Mouse (Mus musculus) neural tube, embryonic 12.5 days (tissue): ENCODE measurements around the gene Olfr310. TPM values are rescaled to one million over a fixed set of nuclear protein-coding genes. Genes with fewer than 3 reads are reported as not detected.

Experiments
- ATAC-seq: fragments of 200-750 bp; cut with Nextera tagmentation; 2 replicates; pipeline ENCODE4 v1.8.0; 2017; ENCODE audit warnings: low read depth, mild to moderate bottlenecking, moderate TSS enrichment, moderate library complexity; ENCODE audit not compliant: low FRiP score
- H3K27ac ChIP-seq: fragments of 300-500 bp; sonication (generic); 2 replicates; pipeline ENCODE4 v1.5.1; 2016
- H3K27me3 ChIP-seq: fragments of 300-500 bp; sonication (generic); replicated peaks from 2 replicates; pipeline ENCODE4 v1.6.1; 2016; ENCODE audit warnings: mild to moderate bottlenecking
- H3K36me3 ChIP-seq: fragments of 300-500 bp; sonication (generic); 2 replicates; pipeline ENCODE4 v1.6.1; 2016; ENCODE audit warnings: mild to moderate bottlenecking
- H3K4me1 ChIP-seq: fragments of 300-500 bp; sonication (generic); 2 replicates; pipeline ENCODE4 v1.6.1; 2016
- H3K4me2 ChIP-seq: fragments of 300-500 bp; sonication (generic); replicated peaks from 2 replicates; pipeline ENCODE4 v1.6.1; 2016; ENCODE audit warnings: mild to moderate bottlenecking
- H3K4me3 ChIP-seq: fragments of 300-500 bp; sonication (generic); 2 replicates; pipeline ENCODE4 v1.5.1; 2016
- H3K9ac ChIP-seq: fragments of 300-500 bp; sonication (generic); 2 replicates; pipeline ENCODE4 v1.6.1; 2016; ENCODE audit warnings: mild to moderate bottlenecking
- H3K9me3 ChIP-seq: fragments of 300-500 bp; sonication (generic); 2 replicates; pipeline ENCODE4 v1.6.1; 2016; ENCODE audit warnings: mild to moderate bottlenecking
- WGBS: fragments of 180-500 bp; shearing (Covaris S2); methylation state at CpG from one replicate; pipeline ENCODE4 v1.1.7; 2016; 5-methylcytosine and 5-hydroxymethylcytosine counted together
- microRNA-seq: library from miRNA; unstranded; fragments of <30 nt; microRNA quantifications from one replicate; pipeline ENCODE4, GENCODE M21; 2017
- polyA plus RNA-seq: library from polyadenylated mRNA; unstranded; fragments of >200 nt; fragmentation: Nextera tagmentation; extraction: Ambion mirVana; gene quantifications from 2 replicates; pipeline ENCODE4 v1.2.1, GENCODE M21; 2016

Olfr310 gene
- not detected in 2 replicates for polyA plus RNA-seq

- no peak for ATAC-seq
- Histone ChIP-seq H3K4me2 (no peak within 1 kb of the TSS), H3K36me3 (no peaks in the 10 kb centered on the region), H3K27ac (no peak within 1 kb of the TSS), H3K9me3 (no peaks in the 10 kb centered on the region), H3K9ac (no peak within 1 kb of the TSS), H3K4me1 (no peaks in the 10 kb centered on the region), H3K4me3 (no peak within 1 kb of the TSS), H3K27me3 (no peaks in the 10 kb centered on the region)
- WGBS: 77% methylated on average over 1 of the region's 1 CpGs
Measured at GRCm38 (mm10) chr7:86277072-86277471, at the start of gene Olfr310. Olfr310 (minus strand) TSS chr7:86277172.

- ATAC-seq: no peak
- H3K27ac ChIP-seq: no peak within 1 kb of the TSS
- no peaks in the 10 kb centered on the region for H3K36me3 ChIP-seq
- H3K4me2 ChIP-seq: no peak within 1 kb of the TSS
- H3K9me3 ChIP-seq: no peaks in the 10 kb centered on the region
- H3K27me3 ChIP-seq: no peaks in the 10 kb centered on the region
- H3K9ac ChIP-seq: no peak within 1 kb of the TSS
- no peak within 1 kb of the TSS for H3K4me3 ChIP-seq
- H3K4me1 ChIP-seq: no peaks in the 10 kb centered on the region
Measured at GRCm38 (mm10) chr7:86325530-86325929, 48.6 kb upstream of the Olfr310 start, which contains the start of gene Olfr308. Olfr308 (minus strand) TSS chr7:86325630.

- Histone ChIP-seq H3K4me3 (no peak overlapping the region), H3K9ac (no peak overlapping the region), H3K27me3 (no peaks in the 10 kb centered on the region), H3K36me3 (no peaks in the 10 kb centered on the region), H3K4me1 (no peaks in the 10 kb centered on the region), H3K27ac (no peak overlapping the region), H3K4me2 (no peak overlapping the region), H3K9me3 (no peaks in the 10 kb centered on the region)
- 91% methylated on average over 2 of the region's 2 CpGs for WGBS
- no peak for ATAC-seq
Measured at GRCm38 (mm10) chr7:86321323-86321722, 44.4 kb upstream of the Olfr310 start.

GRCm38 (mm10) chr7:86313608-86314007, 36.6 kb upstream of the Olfr310 start, which contains the start of gene Olfr309:
Olfr309 (minus strand) TSS chr7:86313708.
- no peaks in the 10 kb centered on the region for H3K36me3 ChIP-seq
- no peak within 1 kb of the TSS for H3K9ac ChIP-seq
- ATAC-seq: no peak
- WGBS: 72% methylated on average over 2 of the region's 2 CpGs
- no peak within 1 kb of the TSS for H3K4me3 ChIP-seq
- H3K4me1 ChIP-seq: no peaks in the 10 kb centered on the region
- H3K9me3 ChIP-seq: no peaks in the 10 kb centered on the region
- no peaks in the 10 kb centered on the region for H3K27me3 ChIP-seq
- no peak within 1 kb of the TSS for H3K4me2 ChIP-seq
- no peak within 1 kb of the TSS for H3K27ac ChIP-seq

GRCm38 (mm10) chr7:86246208-86246607, 30.8 kb downstream of the Olfr310 start, which contains the start of gene Vmn2r76:
Vmn2r76 (minus strand) TSS chr7:86246308.
- 73% methylated on average over 1 of the region's 1 CpGs for WGBS

More at GRCm38 (mm10) chr7:86246208-86246607, 30.8 kb downstream of the Olfr310 start, which contains the start of gene Vmn2r76:
- H3K9me3 ChIP-seq: no peaks in the 10 kb centered on the region
- no peak within 1 kb of the TSS for H3K4me3 ChIP-seq
- no peaks in the 10 kb centered on the region for H3K27me3 ChIP-seq
- H3K9ac ChIP-seq: no peak within 1 kb of the TSS
- H3K4me1 ChIP-seq: no peaks in the 10 kb centered on the region
- no peak within 1 kb of the TSS for H3K27ac ChIP-seq
- ATAC-seq: no peak
- no peaks in the 10 kb centered on the region for H3K36me3 ChIP-seq
- no peak within 1 kb of the TSS for H3K4me2 ChIP-seq

Small RNA genes within 50 kb of the gene (microRNA-seq; reads per million reads assigned to microRNA genes)
- not detected for gene Gm23192

Other genes with a start within 250 kb of the Olfr310 start
- not detected in 2 replicates for gene Vmn2r75, start 105.4 kb downstream of the Olfr310 start, polyA plus RNA-seq
- not detected in 2 replicates for gene Vmn2r76, start 30.9 kb downstream of the Olfr310 start, polyA plus RNA-seq
- gene Olfr309, start 36.5 kb upstream of the Olfr310 start, polyA plus RNA-seq: not detected in 2 replicates
- not detected in 2 replicates for gene Olfr308, start 48.5 kb upstream of the Olfr310 start, polyA plus RNA-seq
- gene Olfr307, start 60.4 kb upstream of the Olfr310 start, polyA plus RNA-seq: not detected in 2 replicates
- not detected in 2 replicates for gene Olfr305, start 89.8 kb upstream of the Olfr310 start, polyA plus RNA-seq
- gene Olfr304, start 109.5 kb upstream of the Olfr310 start, polyA plus RNA-seq: not detected in 2 replicates
- not detected in 2 replicates for gene Olfr303, start 120.6 kb upstream of the Olfr310 start, polyA plus RNA-seq
- gene Olfr301, start 126.7 kb upstream of the Olfr310 start, polyA plus RNA-seq: not detected in 2 replicates
- gene Olfr299, start 182.7 kb upstream of the Olfr310 start, polyA plus RNA-seq: not detected in 2 replicates
- not detected in 2 replicates for gene Olfr298, start 215.3 kb upstream of the Olfr310 start, polyA plus RNA-seq
- not detected in 2 replicates for gene Olfr297, start 242.8 kb upstream of the Olfr310 start, polyA plus RNA-seq